Mouse (Mus musculus): ENCODE results near the gene Rbfox1. TPM values are rescaled to one million over a fixed set of nuclear protein-coding genes. Genes with fewer than 3 reads are reported as not detected.
A peak's percentile ranks its signal among the peaks of the same experiment; 100 is the strongest.

Rbfox1 gene
- polyA plus RNA-seq, 1 experiment from 2014 or later, result not detected

- no peaks in the 10 kb centered on the region for H3K36me3 ChIP-seq (ENCODE audit: inconsistent target)
- H3K27ac ChIP-seq, result no peak overlapping the region
- 84% methylated on average over 10 of the region's 11 CpGs for WGBS (ENCODE audit: missing documents)
These were observed 1461.0 kb downstream of the Rbfox1 start for GRCm38 (mm10) chr16:7346001-7346625.

GRCm38 (mm10) chr16:7347522-7348165, 1462.5 kb downstream of the Rbfox1 start:
- Histone ChIP-seq H3K79me2 (ENCODE audit: inconsistent target) (no peaks in the 10 kb centered on the region), H3K4me3 (ENCODE audit: inconsistent target) (no peak overlapping the region), H3K27ac (no peak overlapping the region), H3K36me3 (ENCODE audit: inconsistent target) (no peaks in the 10 kb centered on the region)
- WGBS (ENCODE audit: missing documents), result 79% methylated on average over 7 of the region's 7 CpGs

More at GRCm38 (mm10) chr16:7346001-7346625, 1461.0 kb downstream of the Rbfox1 start:
- Histone ChIP-seq H3K79me2 (ENCODE audit: inconsistent target) (no peaks in the 10 kb centered on the region), H3K4me3 (ENCODE audit: inconsistent target) (no peak overlapping the region)

GRCm38 (mm10) chr16:7352808-7353207, 1467.7 kb downstream of the Rbfox1 start:
- Histone ChIP-seq H3K4me3 (ENCODE audit: inconsistent target) (no peak overlapping the region), H3K36me3 (ENCODE audit: inconsistent target) (no peaks in the 10 kb centered on the region), H3K79me2 (ENCODE audit: inconsistent target) (no peaks in the 10 kb centered on the region), H3K27ac (no peak overlapping the region)
- 87% methylated on average over 16 of the region's 16 CpGs for WGBS (ENCODE audit: missing documents)

GRCm38 (mm10) chr16:7354116-7354515, 1469.0 kb downstream of the Rbfox1 start:
- WGBS (ENCODE audit: missing documents), result 86% methylated on average over 4 of the region's 4 CpGs
- Histone ChIP-seq H3K79me2 (ENCODE audit: inconsistent target) (no peaks in the 10 kb centered on the region), H3K36me3 (ENCODE audit: inconsistent target) (no peaks in the 10 kb centered on the region), H3K4me3 (ENCODE audit: inconsistent target) (no peak overlapping the region), H3K27ac (no peak overlapping the region)

GRCm38 (mm10) chr16:7359043-7359442, 1473.9 kb downstream of the Rbfox1 start:
- 85% methylated on average over 5 of the region's 5 CpGs for WGBS (ENCODE audit: missing documents)
- no peaks in the 10 kb centered on the region for H3K36me3 ChIP-seq (ENCODE audit: inconsistent target)
- no peak overlapping the region for H3K4me3 ChIP-seq (ENCODE audit: inconsistent target)
- no peak overlapping the region for H3K27ac ChIP-seq
- no peaks in the 10 kb centered on the region for H3K79me2 ChIP-seq (ENCODE audit: inconsistent target)

- no peaks in the 10 kb centered on the region for H3K79me2 ChIP-seq (ENCODE audit: inconsistent target)
- H3K4me3 ChIP-seq (ENCODE audit: inconsistent target), result no peak overlapping the region
- H3K27ac ChIP-seq, result no peak overlapping the region
- no peaks in the 10 kb centered on the region for H3K36me3 ChIP-seq (ENCODE audit: inconsistent target)
- WGBS (ENCODE audit: missing documents), result 100% methylated on average over 1 of the region's 1 CpGs
These were observed 1475.6 kb downstream of the Rbfox1 start for GRCm38 (mm10) chr16:7360706-7361105.

- H3K79me2 ChIP-seq (ENCODE audit: inconsistent target), result no peaks in the 10 kb centered on the region
- no peaks in the 10 kb centered on the region for H3K36me3 ChIP-seq (ENCODE audit: inconsistent target)
- no peak overlapping the region for H3K4me3 ChIP-seq (ENCODE audit: inconsistent target)
- no peak overlapping the region for H3K27ac ChIP-seq
These were observed 1480.7 kb downstream of the Rbfox1 start for GRCm38 (mm10) chr16:7365878-7366277.

- 83% methylated on average over 2 of the region's 3 CpGs for WGBS (ENCODE audit: missing documents)
- H3K4me3 ChIP-seq (ENCODE audit: inconsistent target), result no peak overlapping the region
- no peaks in the 10 kb centered on the region for H3K79me2 ChIP-seq (ENCODE audit: inconsistent target)
- no peak overlapping the region for H3K27ac ChIP-seq
- H3K36me3 ChIP-seq (ENCODE audit: inconsistent target), result no peaks in the 10 kb centered on the region
These were observed 1489.0 kb downstream of the Rbfox1 start for GRCm38 (mm10) chr16:7374146-7374545.

GRCm38 (mm10) chr16:7374674-7375073, 1489.5 kb downstream of the Rbfox1 start:
- Histone ChIP-seq H3K27ac (no peak overlapping the region), H3K4me3 (ENCODE audit: inconsistent target) (no peak overlapping the region), H3K79me2 (ENCODE audit: inconsistent target) (no peaks in the 10 kb centered on the region), H3K36me3 (ENCODE audit: inconsistent target) (no peaks in the 10 kb centered on the region)
- WGBS (ENCODE audit: missing documents), result 90% methylated on average over 1 of the region's 2 CpGs

- no peaks in the 10 kb centered on the region for H3K36me3 ChIP-seq (ENCODE audit: inconsistent target)
- H3K4me3 ChIP-seq (ENCODE audit: inconsistent target), result no peak overlapping the region
- H3K79me2 ChIP-seq (ENCODE audit: inconsistent target), result no peaks in the 10 kb centered on the region
- no peak overlapping the region for H3K27ac ChIP-seq
These were observed 1510.9 kb downstream of the Rbfox1 start for GRCm38 (mm10) chr16:7396101-7396500.

GRCm38 (mm10) chr16:7404766-7405492, 1519.8 kb downstream of the Rbfox1 start:
- WGBS (ENCODE audit: missing documents), result 73% methylated on average over 6 of the region's 6 CpGs
- no peaks in the 10 kb centered on the region for H3K79me2 ChIP-seq (ENCODE audit: inconsistent target)
- no peaks in the 10 kb centered on the region for H3K36me3 ChIP-seq (ENCODE audit: inconsistent target)
- H3K27ac ChIP-seq, result no peak overlapping the region
- H3K4me3 ChIP-seq (ENCODE audit: inconsistent target), result no peak overlapping the region

GRCm38 (mm10) chr16:7407862-7408640, 1522.9 kb downstream of the Rbfox1 start:
- WGBS (ENCODE audit: missing documents), result 82% methylated on average over 12 of the region's 12 CpGs
- Histone ChIP-seq H3K79me2 (ENCODE audit: inconsistent target) (no peaks in the 10 kb centered on the region), H3K36me3 (ENCODE audit: inconsistent target) (no peaks in the 10 kb centered on the region), H3K27ac (no peak overlapping the region), H3K4me3 (ENCODE audit: inconsistent target) (no peak overlapping the region)

GRCm38 (mm10) chr16:7419655-7420281, 1534.6 kb downstream of the Rbfox1 start:
- Histone ChIP-seq H3K36me3 (ENCODE audit: inconsistent target) (no peaks in the 10 kb centered on the region), H3K79me2 (ENCODE audit: inconsistent target) (no peaks in the 10 kb centered on the region), H3K27ac (peak overlapping the region; percentile 44), H3K4me3 (ENCODE audit: inconsistent target) (no peak overlapping the region)
- 2% methylated on average over 12 of the region's 12 CpGs for whole genome bisulfite sequencing (ENCODE audit: missing documents)

GRCm38 (mm10) chr16:7425386-7426089, 1540.4 kb downstream of the Rbfox1 start:
- Histone ChIP-seq H3K27ac (no peak overlapping the region), H3K36me3 (ENCODE audit: inconsistent target) (no peaks in the 10 kb centered on the region), H3K79me2 (ENCODE audit: inconsistent target) (no peaks in the 10 kb centered on the region), H3K4me3 (ENCODE audit: inconsistent target) (no peak overlapping the region)
- WGBS (ENCODE audit: missing documents), result 87% methylated on average over 3 of the region's 3 CpGs
